Mouse (Mus musculus) brain, adult 2 months (tissue): ENCODE results near the gene Marveld3.

Experiments
- DNase-seq: peaks from one replicate; pipeline ENCODE4 v3.0.0; 2011; ENCODE audit warnings: low read depth, low spot score

The Marveld3 gene

GRCm38 (mm10) chr8:109961693-109962367, at the start of gene Marveld3:
Marveld3 (minus strand) TSS chr8:109962203.
- DNase-seq, result peak; percentile 41

GRCm38 (mm10) chr8:110010868-110011267, 48.9 kb upstream of the Marveld3 start:
- peak; percentile 59 for DNase-seq

DNA sequence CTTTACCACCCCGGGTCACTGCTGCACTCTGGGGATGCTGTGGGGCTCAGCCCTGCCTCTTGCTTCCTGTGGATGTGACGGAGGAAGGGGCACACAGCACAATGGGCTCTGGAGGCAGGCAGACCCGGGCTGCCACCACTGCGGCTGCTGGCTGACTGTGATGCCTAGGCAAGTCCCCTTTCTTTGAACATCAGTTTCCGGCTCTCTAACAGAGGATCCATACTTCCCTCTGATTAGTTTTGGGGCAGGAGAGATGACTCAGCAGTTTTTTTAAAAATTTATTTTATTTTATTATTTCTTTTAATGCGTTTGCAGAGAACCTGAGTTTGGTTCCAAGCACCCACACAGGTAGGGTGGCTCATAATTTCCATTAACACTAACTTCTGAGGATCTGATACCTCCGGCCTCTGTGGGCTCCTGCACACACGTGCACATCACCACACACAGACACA, 47.0 kb upstream of the Marveld3 start:
- no peak for DNase-seq

- DNase-seq, result no peak
Observed at GRCm38 (mm10) chr8:110008228-110008994, 46.4 kb upstream of the Marveld3 start.

- DNase-seq, result peak; percentile 77
Observed at GRCm38 (mm10) chr8:110006312-110007023, 44.5 kb upstream of the Marveld3 start.

DNA sequence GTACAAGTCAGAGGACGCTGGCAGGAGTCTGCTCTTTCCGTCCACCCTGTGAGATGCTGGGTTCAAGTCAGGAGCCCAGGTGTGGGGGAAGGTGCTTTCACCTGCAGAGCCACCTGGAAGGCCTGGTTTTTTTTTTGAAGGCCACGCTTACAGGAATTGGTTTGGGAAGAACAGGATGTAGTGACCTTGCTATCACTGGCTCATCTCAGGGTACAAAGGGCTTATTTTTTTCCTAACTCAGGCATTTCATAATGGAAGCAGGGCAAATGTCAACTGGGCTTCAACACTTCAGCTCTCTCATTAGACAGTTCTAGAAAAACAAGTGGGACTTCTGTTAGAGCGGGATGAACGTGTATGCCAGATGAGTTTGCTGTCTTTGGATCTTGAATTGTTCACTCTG, 42.3 kb upstream of the Marveld3 start:
- DNase-seq, result no peak

DNA sequence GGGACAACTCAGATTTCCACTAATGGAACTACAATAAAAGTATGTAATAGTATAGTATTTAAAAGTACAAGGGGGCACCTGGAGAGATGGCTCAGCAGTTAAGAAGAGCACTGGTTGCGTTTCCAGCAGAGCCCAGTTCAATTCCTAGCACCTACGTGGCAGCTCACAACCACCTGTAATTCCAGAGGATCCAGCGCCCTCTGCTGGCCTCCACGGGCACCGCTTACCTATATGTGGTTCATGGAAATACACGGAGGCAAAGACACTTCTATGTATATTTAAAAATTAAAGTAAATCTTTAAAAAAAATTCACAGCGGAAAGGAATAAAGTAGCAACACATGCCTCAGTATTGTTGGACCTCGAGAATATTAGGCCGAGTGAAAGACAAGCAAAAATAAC, 41.0 kb upstream of the Marveld3 start:
- DNase-seq, result no peak

- no peak for DNase-seq
Observed at GRCm38 (mm10) chr8:109999974-110000373, 38.0 kb upstream of the Marveld3 start.

GRCm38 (mm10) chr8:109998066-109998465, 36.1 kb upstream of the Marveld3 start:
- DNase-seq, result no peak

- no peak for DNase-seq
Observed at GRCm38 (mm10) chr8:109997381-109997780, 35.4 kb upstream of the Marveld3 start.

DNA sequence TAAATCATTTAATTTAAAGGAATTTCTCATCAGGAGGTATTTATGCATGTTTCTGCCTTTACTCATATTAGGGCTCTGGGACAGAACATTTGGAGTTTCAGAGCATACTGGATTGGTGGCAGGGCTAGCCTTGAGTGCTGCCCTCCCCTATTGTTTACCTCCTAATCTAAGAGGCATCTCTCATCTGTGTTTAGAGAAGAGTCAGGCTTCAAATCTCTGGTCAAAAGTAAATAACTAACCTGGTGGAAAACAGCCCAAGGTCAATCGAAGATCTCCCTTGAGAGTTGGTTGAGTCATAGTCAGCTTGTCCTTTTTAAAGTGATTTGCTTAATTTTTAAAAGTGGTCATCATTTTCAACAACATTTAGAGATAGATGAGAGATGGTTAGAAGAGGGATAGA, 30.9 kb upstream of the Marveld3 start:
- no peak for DNase-seq

DNA sequence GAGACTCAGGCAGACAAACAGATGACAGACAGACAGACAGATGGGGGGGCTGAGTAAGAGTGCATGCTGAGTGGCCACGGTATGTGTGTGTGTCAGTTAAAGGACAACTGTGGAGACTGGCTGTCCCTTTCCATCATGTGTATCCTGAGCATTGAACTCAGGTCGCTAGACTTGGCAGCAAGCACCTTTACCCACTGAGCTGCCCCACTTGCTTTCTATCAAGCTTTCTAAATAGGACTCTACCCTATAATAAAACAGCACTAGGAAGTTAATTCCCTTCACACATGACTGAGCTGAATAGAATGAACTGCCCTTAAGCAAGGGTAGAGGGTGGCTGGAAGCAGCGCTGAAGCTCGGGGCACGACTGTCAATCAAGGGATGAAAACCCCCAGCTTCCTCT, 30.2 kb upstream of the Marveld3 start:
- DNase-seq, result no peak

GRCm38 (mm10) chr8:109990224-109990623, 28.2 kb upstream of the Marveld3 start, which contains the start of gene Tat:
Tat (plus strand) TSS chr8:109990437.
- no peak for DNase-seq

DNA sequence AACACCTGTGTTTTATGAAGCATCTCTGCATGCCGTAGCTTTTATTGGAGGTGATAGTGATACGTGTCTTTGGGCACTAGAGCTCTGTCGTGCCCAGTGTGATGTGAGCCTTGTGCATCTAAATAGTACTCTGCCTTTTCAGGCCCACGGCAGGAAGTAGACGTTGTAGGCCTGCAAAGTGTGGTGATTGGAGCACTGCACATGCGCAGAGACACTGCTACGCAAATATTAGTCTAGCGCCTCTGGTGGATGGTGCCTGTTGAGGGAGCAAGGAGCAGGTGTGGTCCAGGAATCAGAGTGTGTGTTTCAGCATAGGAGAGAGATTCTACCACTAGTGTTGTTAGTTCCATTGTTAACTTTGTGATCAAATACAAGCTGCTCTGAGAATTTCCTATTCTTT, 27.1 kb upstream of the Marveld3 start:
- DNase-seq, result no peak

- DNase-seq, result no peak
Observed at GRCm38 (mm10) chr8:109987776-109988175, 25.8 kb upstream of the Marveld3 start.

GRCm38 (mm10) chr8:109986384-109986783, 24.4 kb upstream of the Marveld3 start:
- no peak for DNase-seq

DNA sequence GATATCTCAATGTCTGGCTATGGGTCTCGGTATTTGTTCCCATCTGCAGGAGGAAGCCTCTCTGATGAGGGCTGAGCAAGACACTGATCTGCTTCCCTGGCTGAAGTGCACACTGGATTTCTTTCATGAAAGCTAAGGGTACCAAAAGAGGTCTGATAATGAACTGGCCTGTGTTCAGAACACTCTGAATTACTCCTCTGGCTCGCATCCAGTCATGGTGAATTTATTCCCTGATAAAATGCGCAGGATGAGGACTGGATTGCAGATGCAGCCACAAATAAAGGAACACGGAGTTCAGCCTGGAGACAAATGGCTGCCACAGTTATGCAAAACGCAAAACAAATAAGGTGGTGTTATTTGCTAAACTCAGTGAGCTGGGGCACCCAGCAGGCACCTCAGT, 21.9 kb upstream of the Marveld3 start:
- peak; percentile 58 for DNase-seq

DNA sequence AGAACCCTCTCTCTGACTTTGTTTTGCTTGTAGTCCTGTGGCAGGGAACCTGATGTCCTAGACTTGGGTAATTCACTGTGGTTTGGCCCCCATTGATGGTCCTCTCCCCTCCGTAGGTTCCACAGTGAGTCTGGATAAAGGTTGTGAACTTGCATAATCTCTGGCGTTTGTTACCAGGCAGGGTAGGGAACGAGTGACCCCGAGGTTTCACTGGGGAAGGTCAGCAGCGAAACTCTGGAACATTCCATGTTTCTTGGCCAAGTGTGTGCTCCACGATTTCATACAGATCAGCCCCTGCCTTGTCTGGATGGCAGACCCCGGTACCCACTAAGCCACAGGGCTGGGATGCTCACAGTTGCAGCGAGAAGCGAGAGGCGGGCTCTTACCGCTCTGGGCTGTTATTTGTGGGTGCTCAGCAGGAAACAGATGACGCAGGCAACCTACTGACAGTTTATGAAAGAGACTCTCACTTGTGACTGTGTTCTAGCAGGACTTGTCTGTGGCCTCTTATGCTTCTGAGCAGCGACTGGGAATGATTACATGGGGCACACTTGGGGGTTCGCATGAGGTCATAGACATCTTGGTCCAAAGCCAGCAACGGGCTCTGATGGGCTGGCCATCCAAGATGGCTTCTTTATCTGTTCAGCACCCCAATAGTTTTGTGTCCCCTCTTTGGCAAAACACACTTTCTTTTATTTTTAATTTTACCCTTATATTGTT, 20.5 kb upstream of the Marveld3 start:
- DNase-seq, result no peak

DNA sequence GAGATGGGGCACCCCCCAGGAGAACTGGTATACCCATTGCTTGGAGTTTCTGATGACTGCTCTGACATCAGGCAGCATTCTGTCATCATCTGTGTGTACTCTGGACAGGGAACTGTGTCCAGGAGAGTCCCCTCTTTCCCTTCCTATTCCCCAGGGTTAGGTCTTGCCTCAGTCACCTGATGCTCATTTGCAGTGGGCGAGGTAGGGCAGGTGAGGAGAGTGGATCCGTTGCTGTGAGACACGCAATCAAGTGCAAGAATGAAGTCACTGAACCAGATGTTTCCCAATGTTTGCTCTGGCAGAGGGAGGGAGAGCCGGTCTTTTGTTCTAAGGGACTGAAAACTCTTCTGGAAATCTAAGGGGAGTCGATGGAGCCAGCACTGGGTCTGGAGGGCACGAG, 17.3 kb upstream of the Marveld3 start:
- DNase-seq, result no peak

DNA sequence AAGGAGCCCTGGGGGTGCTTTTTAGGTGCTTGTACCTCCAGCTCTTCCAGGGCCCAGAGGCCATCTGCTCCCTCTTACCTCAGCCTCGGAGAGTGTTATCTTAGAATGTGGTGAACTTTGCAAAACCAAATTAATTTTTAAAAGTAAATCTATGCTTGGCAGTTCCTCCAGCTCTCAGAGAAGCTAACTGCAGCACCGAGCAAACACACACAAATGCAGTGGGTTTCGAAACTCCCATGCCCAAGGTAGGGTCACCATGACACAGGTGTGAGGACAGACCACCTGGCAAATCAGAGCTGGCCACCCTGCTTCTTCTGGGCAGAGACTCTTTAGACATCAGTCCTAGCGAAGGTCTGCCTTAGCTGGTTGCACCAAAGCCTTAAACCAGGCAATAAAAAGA, 10.9 kb upstream of the Marveld3 start:
- no peak for DNase-seq

DNA sequence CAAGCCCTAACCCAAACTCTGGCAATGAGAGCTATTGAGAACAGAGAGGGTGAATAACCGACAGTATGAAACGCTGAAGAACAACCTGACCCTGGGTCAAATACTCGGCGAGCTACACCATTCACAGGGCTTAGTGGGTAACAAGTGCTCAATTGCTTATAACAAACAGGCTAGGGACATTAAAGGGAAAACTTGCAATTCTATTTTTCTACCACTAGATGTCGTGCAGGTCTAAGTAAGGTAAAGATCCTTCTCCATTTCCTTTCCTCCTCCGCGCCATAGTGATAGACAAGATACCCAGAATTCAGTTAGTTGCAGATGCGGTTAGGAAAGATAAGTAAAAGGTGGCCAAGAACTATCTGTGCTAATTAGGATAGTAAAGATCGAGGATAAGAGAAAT, 8.3 kb upstream of the Marveld3 start:
- peak; percentile 82 for DNase-seq

- no peak for DNase-seq
Observed at GRCm38 (mm10) chr8:109968837-109969236, 6.8 kb upstream of the Marveld3 start.
